Mouse (Mus musculus) liver, postnatal 0 days (tissue): ENCODE results near the gene Lipc. TPM values are rescaled to one million over a fixed set of nuclear protein-coding genes. Genes with fewer than 3 reads are reported as not detected.

Source experiments
- ATAC-seq: fragments of 200-750 bp; cut with Nextera tagmentation; 2 replicates; pipeline ENCODE4 v1.8.0; 2017; ENCODE audit warnings: mild to moderate bottlenecking, moderate library complexity
- DNase-seq: peaks from one replicate; pipeline ENCODE4 v3.0.0-alpha.2; 2016
- H3K27ac ChIP-seq: fragments of 300-500 bp; sonication (generic); 2 replicates; pipeline ENCODE4 v1.5.1; 2014; ENCODE audit warnings: antibody characterized with exemption, moderate library complexity, mild to moderate bottlenecking, low read depth
- H3K27me3 ChIP-seq: fragments of 300-500 bp; sonication (generic); 2 replicates; pipeline ENCODE4 v1.6.1; 2014; ENCODE audit warnings: low read length, control low read depth, mixed read lengths; ENCODE audit not compliant: insufficient read depth
- H3K36me3 ChIP-seq: fragments of 300-500 bp; sonication (generic); replicated peaks from 2 replicates; pipeline ENCODE4 v1.6.1; 2014; ENCODE audit warnings: mild to moderate bottlenecking, control low read depth, low read length, moderate library complexity, mixed read lengths; ENCODE audit not compliant: insufficient read depth
- H3K4me1 ChIP-seq: fragments of 300-500 bp; sonication (generic); 2 replicates; pipeline ENCODE4 v1.6.1; 2014; ENCODE audit warnings: antibody characterized with exemption, mild to moderate bottlenecking, control low read depth; ENCODE audit not compliant: insufficient read depth
- H3K4me2 ChIP-seq: fragments of 300-500 bp; sonication (generic); 2 replicates; pipeline ENCODE4 v1.6.1; 2014; ENCODE audit warnings: low read depth, mild to moderate bottlenecking, low read length, moderate library complexity, mixed read lengths
- H3K4me3 ChIP-seq: fragments of 300-500 bp; sonication (generic); 2 replicates; pipeline ENCODE4 v1.5.1; 2014; ENCODE audit warnings: low read depth, low read length
- H3K9ac ChIP-seq: fragments of 300-500 bp; sonication (generic); replicated peaks from 2 replicates; pipeline ENCODE4 v1.6.1; 2014; ENCODE audit warnings: mild to moderate bottlenecking, moderate library complexity
- H3K9me3 ChIP-seq: fragments of 300-500 bp; sonication (generic); 2 replicates; pipeline ENCODE4 v1.6.1; 2016; ENCODE audit warnings: mild to moderate bottlenecking, control low read depth, low read length, mixed read lengths
- CTCF ChIP-seq: sonication (generic); IDR thresholded peaks from 2 replicates; pipeline ENCODE4 v1.5.1; 2016; ENCODE audit warnings: antibody characterized with exemption, low read depth
- EP300 ChIP-seq: IDR thresholded peaks from 2 replicates; pipeline ENCODE4 v1.6.1; 2016; ENCODE audit warnings: antibody characterized with exemption, low read depth, mild to moderate bottlenecking
- WGBS: fragments of 180-500 bp; shearing (Covaris S2); extraction: QIAGEN DNeasy Blood & Tissue Kit; methylation state at CpG from one replicate; pipeline ENCODE4 v1.1.7; 2014; ENCODE audit not compliant: insufficient replicate concordance; 5-methylcytosine and 5-hydroxymethylcytosine counted together
- polyA plus RNA-seq: library from polyadenylated mRNA; unstranded; fragments of >200 nt; fragmentation: Nextera tagmentation; extraction: Ambion mirVana; gene quantifications from 2 replicates; pipeline ENCODE4 v1.2.1, GENCODE M21; 2015

Gene Lipc
- polyA plus RNA-seq, 1 experiment from 2014 or later, result 108 TPM

- Histone ChIP-seq H3K9ac (no peak overlapping the region), H3K4me2 (no peak overlapping the region), H3K4me3 (no peak overlapping the region), H3K27me3 (no peaks in the 10 kb centered on the region), H3K9me3 (no peaks in the 10 kb centered on the region), H3K27ac (no peak overlapping the region), H3K4me1 (peaks cover 21% of the 10 kb centered on the region), H3K36me3 (no peaks in the 10 kb centered on the region)
- WGBS, result 82% methylated on average over 5 of the region's 5 CpGs
- no peak for ATAC-seq
- DNase-seq, result no peak
- TF ChIP-seq CTCF (no peak), EP300 (no peak)
Observed at GRCm38 (mm10) chr9:70878157-70878556, 73.9 kb downstream of the Lipc start.

- 81% methylated on average over 4 of the region's 4 CpGs for WGBS
- Histone ChIP-seq H3K36me3 (no peaks in the 10 kb centered on the region), H3K4me3 (no peak overlapping the region), H3K9me3 (no peaks in the 10 kb centered on the region), H3K27me3 (no peaks in the 10 kb centered on the region), H3K9ac (no peak overlapping the region), H3K27ac (no peak overlapping the region), H3K4me2 (no peak overlapping the region), H3K4me1 (peaks cover 20% of the 10 kb centered on the region)
- DNase-seq (no peak), ATAC-seq (no peak)
- TF ChIP-seq EP300, result no peak
- TF ChIP-seq CTCF, result no peak
Observed at GRCm38 (mm10) chr9:70875490-70875889, 76.5 kb downstream of the Lipc start.

- Histone ChIP-seq H3K27me3 (no peaks in the 10 kb centered on the region), H3K9ac (no peak overlapping the region), H3K9me3 (no peaks in the 10 kb centered on the region), H3K36me3 (no peaks in the 10 kb centered on the region), H3K4me1 (peaks cover 24% of the 10 kb centered on the region), H3K27ac (no peak overlapping the region), H3K4me2 (no peak overlapping the region), H3K4me3 (no peak overlapping the region)
- TF ChIP-seq EP300 (no peak), CTCF (no peak)
- ATAC-seq (no peak), DNase-seq (no peak)
- 87% methylated on average over 4 of the region's 4 CpGs for WGBS
Observed at GRCm38 (mm10) chr9:70875059-70875458, 77.0 kb downstream of the Lipc start.

GRCm38 (mm10) chr9:70872675-70873074 is 79.4 kb downstream of the Lipc start:
- TF ChIP-seq CTCF (no peak), EP300 (no peak)
- H3K4me3 ChIP-seq, result no peak overlapping the region
- DNase-seq (no peak), ATAC-seq (no peak)
- WGBS, result 68% methylated on average over 8 of the region's 8 CpGs
- no peaks in the 10 kb centered on the region for H3K9me3 ChIP-seq
- H3K27me3 ChIP-seq, result no peaks in the 10 kb centered on the region
- no peak overlapping the region for H3K9ac ChIP-seq
- peaks cover 23% of the 10 kb centered on the region for H3K4me1 ChIP-seq
- no peak overlapping the region for H3K4me2 ChIP-seq
- no peak overlapping the region for H3K27ac ChIP-seq
- no peaks in the 10 kb centered on the region for H3K36me3 ChIP-seq

DNA sequence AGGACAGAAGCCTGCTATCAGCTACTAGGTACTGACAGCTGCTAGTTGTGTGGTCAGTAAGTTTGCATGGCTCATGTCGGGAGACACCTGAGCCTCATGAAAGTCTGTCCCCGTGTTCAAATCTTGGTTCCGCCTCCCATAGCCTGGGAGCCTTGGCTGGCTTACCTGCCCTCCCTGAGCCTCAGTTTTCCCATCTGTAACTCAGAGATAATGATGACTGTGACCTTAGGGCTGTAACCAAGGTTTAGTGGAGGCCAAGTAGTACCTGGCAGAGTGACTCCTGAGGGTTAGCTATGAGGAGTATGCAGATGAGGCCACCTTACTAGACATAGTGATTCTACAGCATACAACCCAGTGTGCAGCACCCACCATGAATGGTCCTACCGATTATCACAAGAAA is 81.7 kb downstream of the Lipc start:
- Histone ChIP-seq H3K9ac (no peak overlapping the region), H3K4me2 (no peak overlapping the region), H3K27ac (no peak overlapping the region), H3K4me3 (no peak overlapping the region), H3K36me3 (no peaks in the 10 kb centered on the region; the same call in none of the 2 replicates), H3K27me3 (no peaks in the 10 kb centered on the region), H3K9me3 (no peaks in the 10 kb centered on the region), H3K4me1 (peaks cover 18% of the 10 kb centered on the region)
- TF ChIP-seq CTCF, result no peak
- no peak for TF ChIP-seq EP300
- DNase-seq (no peak), ATAC-seq (no peak)
- whole genome bisulfite sequencing, result 90% methylated on average over 4 of the region's 4 CpGs

GRCm38 (mm10) chr9:70869169-70869873 is 82.7 kb downstream of the Lipc start:
- H3K9ac ChIP-seq, result no peak overlapping the region
- no peak overlapping the region for H3K4me3 ChIP-seq
- WGBS, result 74% methylated on average over 5 of the region's 5 CpGs
- H3K36me3 ChIP-seq, result no peaks in the 10 kb centered on the region; the same call in none of the 2 replicates
- ATAC-seq (no peak), DNase-seq (no peak)
- H3K27ac ChIP-seq, result no peak overlapping the region
- no peaks in the 10 kb centered on the region for H3K9me3 ChIP-seq
- no peak for TF ChIP-seq CTCF
- no peak for TF ChIP-seq EP300
- H3K27me3 ChIP-seq, result no peaks in the 10 kb centered on the region
- peaks cover 14% of the 10 kb centered on the region for H3K4me1 ChIP-seq
- H3K4me2 ChIP-seq, result no peak overlapping the region

GRCm38 (mm10) chr9:70867381-70867780 is 84.6 kb downstream of the Lipc start:
- Histone ChIP-seq H3K4me1 (peaks cover 27% of the 10 kb centered on the region), H3K9me3 (no peaks in the 10 kb centered on the region), H3K27ac (no peak overlapping the region), H3K4me2 (no peak overlapping the region), H3K36me3 (no peaks in the 10 kb centered on the region; the same call in none of the 2 replicates), H3K9ac (no peak overlapping the region), H3K4me3 (no peak overlapping the region), H3K27me3 (no peaks in the 10 kb centered on the region)
- DNase-seq (no peak), ATAC-seq (no peak)
- no peak for TF ChIP-seq EP300
- no peak for TF ChIP-seq CTCF
- 90% methylated on average over 4 of the region's 4 CpGs for WGBS
